In genomic region chr1:57174289-57174890, GRCm38 (mm10) we compare ENCODE assay signal across 14 mouse cellular contexts.
A peak's percentile ranks its signal among the peaks of the same experiment; 100 is the strongest.
DNase-seq lines count a peak whose midpoint lies in the region; ATAC-seq lines count a peak whose summit lies in the region.
"Had no signal": no experiment of that assay in that cellular context is flagged by ENCODE, and none has a peak within 500 bp of the region (broad histone marks: within the 10 kb centered on the region; RNA-seq: fewer than 3 reads in every experiment).

No protein-coding gene starts in this region.

- H3K27me3 ChIP-seq in heart, embryonic 10.5 days (ENCODE audit: insufficient read depth, poor library complexity, severe bottlenecking): no peaks in the 10 kb centered on the region
- H3K27me3 ChIP-seq in forebrain, embryonic 15.5 days: no peaks in the 10 kb centered on the region
- no peaks in the 10 kb centered on the region for H3K27me3 ChIP-seq in neural tube, embryonic 15.5 days (replicated peaks)
- H3K27me3 ChIP-seq: CH12.LX; limb, embryonic 15.5 days had no signal

- no peaks in the 10 kb centered on the region for H3K4me1 ChIP-seq in heart, embryonic 10.5 days
- H3K4me1 ChIP-seq in forebrain, embryonic 15.5 days: 0 out of 2 replicates have a peak, but pooled peaks cover 10% of the 10 kb centered on the region
- H3K4me1 ChIP-seq in neural tube, embryonic 15.5 days: no peaks in the 10 kb centered on the region
- H3K4me1 ChIP-seq: limb, embryonic 15.5 days had no signal

- no peaks in the 10 kb centered on the region for H3K9me3 ChIP-seq in heart, embryonic 10.5 days
- H3K9me3 ChIP-seq in forebrain, embryonic 15.5 days: no peaks in the 10 kb centered on the region
- H3K9me3 ChIP-seq in neural tube, embryonic 15.5 days (replicated peaks): no peaks in the 10 kb centered on the region
- H3K9me3 ChIP-seq: limb, embryonic 15.5 days had no signal

- H3K27ac ChIP-seq in heart, embryonic 10.5 days: no peak overlapping the region
- no peak overlapping the region for H3K27ac ChIP-seq in forebrain, embryonic 15.5 days (replicated peaks)
- no peak overlapping the region for H3K27ac ChIP-seq in neural tube, embryonic 15.5 days (replicated peaks)
- H3K27ac ChIP-seq: limb, embryonic 15.5 days had no signal

- peak; percentile 8 to 19 for DNase-seq in heart, postnatal 14 days
- no peak for DNase-seq in heart, embryonic 10.5 days (ENCODE audit: low spot score)
- peak; percentile 29 to 40 for DNase-seq in right cerebral cortex, postnatal 10 days (ENCODE audit: low spot score in 2 of 2)
- no peak for DNase-seq in right cerebral cortex, postnatal 36 days (ENCODE audit: low spot score in 2 of 2)
- DNase-seq in urinary bladder, postnatal 25 days (ENCODE audit: low spot score): no peak
- DNase-seq: cerebellum, adult 9-10 months; kidney, postnatal 14 days; right cerebral cortex, postnatal 14 days; thymus, adult 18-20 months had no signal

- peak; percentile 64 for ATAC-seq in forebrain, embryonic 15.5 days (replicated peaks)
- ATAC-seq in neural tube, embryonic 15.5 days (ENCODE audit: low FRiP score): peak; percentile 47
- no peak for ATAC-seq in frontal cortex, adult (ENCODE audit: low TSS enrichment)

- no peak overlapping the region for H3K4me3 ChIP-seq in heart, embryonic 10.5 days
- no peak overlapping the region for H3K4me3 ChIP-seq in forebrain, embryonic 15.5 days
- H3K4me3 ChIP-seq in neural tube, embryonic 15.5 days (replicated peaks): no peak overlapping the region
- H3K4me3 ChIP-seq: limb, embryonic 15.5 days had no signal

- no peak overlapping the region for H3K4me2 ChIP-seq in forebrain, embryonic 15.5 days (replicated peaks)
- no peak overlapping the region for H3K4me2 ChIP-seq in neural tube, embryonic 15.5 days
- H3K4me2 ChIP-seq: limb, embryonic 15.5 days had no signal

- H3K36me3 ChIP-seq in heart, embryonic 10.5 days: no peaks in the 10 kb centered on the region
- H3K36me3 ChIP-seq in forebrain, embryonic 15.5 days: no peaks in the 10 kb centered on the region
- H3K36me3 ChIP-seq in neural tube, embryonic 15.5 days: no peaks in the 10 kb centered on the region
- H3K36me3 ChIP-seq: limb, embryonic 15.5 days had no signal

- H3K9ac ChIP-seq in forebrain, embryonic 15.5 days (replicated peaks): no peak overlapping the region
- H3K9ac ChIP-seq in neural tube, embryonic 15.5 days (replicated peaks): no peak overlapping the region
- H3K9ac ChIP-seq: limb, embryonic 15.5 days had no signal

- 74% methylated on average over 10 of the region's 10 CpGs for WGBS in heart, embryonic 10.5 days
- WGBS in forebrain, embryonic 15.5 days: 23% methylated on average over 10 of the region's 10 CpGs
- WGBS in neural tube, embryonic 15.5 days: 46% methylated on average over 10 of the region's 10 CpGs

- intact Hi-C loops in heart, postnatal 14 days (cut with DNase I): no loop called here

Comparison
In these comparisons a context has a peak if more than half of its experiments do, and no peak if none do; other contexts are left out.
1. DNase-seq: peak in heart, postnatal 14 days (2 of 2) and right cerebral cortex, postnatal 10 days (2 of 2); none in heart, embryonic 10.5 days (single experiment), right cerebral cortex, postnatal 36 days (0 of 2) and urinary bladder, postnatal 25 days (single experiment).